Comparison of ENCODE assay signal across 23 mouse cellular contexts in the genomic region with DNA sequence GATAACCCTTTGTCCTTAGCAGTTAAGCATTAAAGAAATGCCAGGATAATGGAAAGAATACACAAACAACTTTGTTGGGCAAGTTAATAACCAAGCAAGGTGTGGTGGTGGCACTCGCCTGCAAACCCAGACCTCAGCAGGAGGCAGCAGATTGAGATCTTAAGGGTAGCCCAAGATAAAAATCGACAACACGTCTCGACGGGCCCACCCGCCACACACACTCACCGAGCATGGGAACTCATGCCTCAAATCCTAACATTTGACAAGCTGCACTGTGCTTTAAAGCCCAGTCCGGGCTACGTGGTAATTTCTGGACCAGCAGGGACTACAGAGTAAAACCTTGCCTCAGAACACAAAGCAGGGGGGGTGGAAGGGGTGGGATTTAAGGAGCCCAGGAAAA. TPM values are rescaled to one million over a fixed set of nuclear protein-coding genes. Genes with fewer than 3 reads are reported as not detected.
DNase-seq lines count a peak whose midpoint lies in the region; ATAC-seq and TF ChIP-seq lines count a peak whose summit lies in the region.
"Had no signal": no experiment of that assay in that cellular context is flagged by ENCODE, and none has a peak within 500 bp of the region (broad histone marks: within the 10 kb centered on the region; RNA-seq: fewer than 3 reads in every experiment).

No protein-coding gene starts in this region.

- in situ Hi-C loops in CH12.LX (cut with MboI; ENCODE audit: low pct_ligation_motif_present, low pct_unique_long_range_greater_than_20kb, low sequenced_read_pairs): no loop called here

- no peak for TF ChIP-seq RAD21 in CH12.LX (IDR thresholded peaks at IDR 0.05; ENCODE audit: low read depth, low read length)

- H3K79me2 ChIP-seq in CH12.LX (replicated peaks; ENCODE audit: control insufficient read depth, extremely low read depth, insufficient read depth, poor library complexity, severe bottlenecking): peaks cover 79% of the 10 kb centered on the region

- no peaks in the 10 kb centered on the region for H3K36me3 ChIP-seq in neural tube, embryonic 13.5 days
- peaks cover 20 to 61% of the 10 kb centered on the region in 2 experiments for H3K36me3 ChIP-seq in CH12.LX (replicated peaks in 1 of 2; ENCODE audit: control insufficient read depth in 1 of 2, insufficient read depth in 1 of 2, low read length in 1 of 2)
- H3K36me3 ChIP-seq: heart, embryonic 13.5 days; hindbrain, embryonic 15.5 days; liver, embryonic 12.5 days; midbrain, embryonic 10.5 days; stomach, embryonic 15.5 days had no signal

- no peaks in the 10 kb centered on the region for H3K9me3 ChIP-seq in neural tube, embryonic 13.5 days
- H3K9me3 ChIP-seq in CH12.LX (replicated peaks; ENCODE audit: low read length): no peaks in the 10 kb centered on the region
- H3K9me3 ChIP-seq: heart, embryonic 13.5 days; hindbrain, embryonic 15.5 days; liver, embryonic 12.5 days; midbrain, embryonic 10.5 days; stomach, embryonic 15.5 days had no signal

- H3K9ac ChIP-seq in neural tube, embryonic 13.5 days: no peak overlapping the region
- H3K9ac ChIP-seq in CH12.LX (ENCODE audit: insufficient read depth, low read depth): peak overlapping the region; percentile 87
- H3K9ac ChIP-seq: heart, embryonic 13.5 days; hindbrain, embryonic 15.5 days; liver, embryonic 12.5 days; stomach, embryonic 15.5 days had no signal

- no peak for ATAC-seq in neural tube, embryonic 13.5 days (ENCODE audit: low read depth)
- ATAC-seq: inflammation-experienced regulatory T-cells, adult 6 months; liver, embryonic 12.5 days; lung, postnatal 0 days; midbrain, embryonic 16.5 days had no signal

- no peak; the same call in 1 of the 2 replicates for TF ChIP-seq POLR2A in CH12.LX (IDR thresholded peaks at IDR 0.05; ENCODE audit: low read depth, low read length)
- TF ChIP-seq POLR2A in cortical plate, adult 2 months (IDR thresholded peaks at IDR 0.05; ENCODE audit: extremely low read depth, insufficient read depth, low read length): no peak

- no peak for DNase-seq in neural tube, embryonic 10.5 days (ENCODE audit: extremely low spot score, low spot score)
- no peak for DNase-seq in CH12.LX (ENCODE audit: extremely low read depth)
- no peak for DNase-seq in gastrocnemius, postnatal 4 days (ENCODE audit: low spot score in 2 of 2)
- no peak for DNase-seq in embryo, embryonic 11 days
- DNase-seq: adrenal gland, postnatal 25 days; cerebellum, adult 11-12 months; heart, postnatal 10 days; kidney, adult 11 months; kidney, postnatal 14 days; left cerebral cortex, postnatal 4 days; lung, adult 18-20 months; lung, postnatal 4 days; thymus, postnatal 14 days had no signal

- TF ChIP-seq EP300 in CH12.LX (IDR thresholded peaks at IDR 0.05; ENCODE audit: low read length): no peak

- peak overlapping the region; percentile 28; the same call in 1 of the 2 replicates for H3K27ac ChIP-seq in neural tube, embryonic 13.5 days (replicated peaks)
- peak overlapping the region; percentile 86 for H3K27ac ChIP-seq in CH12.LX (ENCODE audit: insufficient read depth, low read depth)
- peak overlapping the region; percentile 55; the same call in 1 of the 2 replicates for H3K27ac ChIP-seq in cortical plate, adult 2 months (ENCODE audit: insufficient read depth, low read length)
- H3K27ac ChIP-seq: heart, embryonic 13.5 days; hindbrain, embryonic 15.5 days; liver, embryonic 12.5 days; midbrain, embryonic 10.5 days; stomach, embryonic 15.5 days had no signal

- dilution Hi-C loops in CH12.LX (cut with MboI; ENCODE audit: extremely low pct_ligation_motif_present, extremely low pct_unique_long_range_greater_than_20kb, low sequenced_read_pairs): no loop called here

- H3K4me1 ChIP-seq in neural tube, embryonic 13.5 days (replicated peaks): peaks cover 16% of the 10 kb centered on the region
- peaks cover 41 to 94% of the 10 kb centered on the region in 2 experiments for H3K4me1 ChIP-seq in CH12.LX (ENCODE audit: control insufficient read depth in 1 of 2, insufficient read depth in 2 of 2)
- H3K4me1 ChIP-seq in cortical plate, adult 2 months (ENCODE audit: control insufficient read depth, insufficient read depth, low read length): peaks cover 17% of the 10 kb centered on the region

- H3K27me3 ChIP-seq in neural tube, embryonic 13.5 days: no peaks in the 10 kb centered on the region
- H3K27me3 ChIP-seq in CH12.LX (replicated peaks): no peaks in the 10 kb centered on the region
- H3K27me3 ChIP-seq: heart, embryonic 13.5 days; hindbrain, embryonic 15.5 days; liver, embryonic 12.5 days; stomach, embryonic 15.5 days had no signal

- 85% methylated on average over 9 of the region's 9 CpGs for WGBS in neural tube, embryonic 13.5 days

- no peak overlapping the region for H3K4me3 ChIP-seq in neural tube, embryonic 13.5 days
- peak overlapping the region; percentile 34 to 37 (median 35) for H3K4me3 ChIP-seq in CH12.LX (replicated peaks in 1 of 3; ENCODE audit: low read depth in 2 of 3, low read length in 2 of 3, poor library complexity in 1 of 3)
- no peak overlapping the region for H3K4me3 ChIP-seq in cortical plate, adult 2 months (ENCODE audit: insufficient read depth, low read length)
- H3K4me3 ChIP-seq: heart, embryonic 13.5 days; hindbrain, embryonic 15.5 days; liver, embryonic 12.5 days; midbrain, embryonic 10.5 days; stomach, embryonic 15.5 days had no signal

- no peak for TF ChIP-seq CTCF in CH12.LX (conservative IDR thresholded peaks at IDR 0.05 in 1 of 2, IDR thresholded peaks at IDR 0.05 in 1 of 2; ENCODE audit: low read depth in 2 of 2, low read length in 2 of 2)
- no peak for TF ChIP-seq CTCF in cortical plate, adult 2 months (IDR thresholded peaks at IDR 0.05; ENCODE audit: extremely low read depth, insufficient read depth, low read length)

- H3K4me2 ChIP-seq in neural tube, embryonic 13.5 days: no peak overlapping the region
- H3K4me2 ChIP-seq in CH12.LX (ENCODE audit: insufficient read depth, low read depth, poor library complexity, severe bottlenecking): peak overlapping the region; percentile 62
- H3K4me2 ChIP-seq: heart, embryonic 13.5 days; hindbrain, embryonic 15.5 days; liver, embryonic 12.5 days; stomach, embryonic 15.5 days had no signal

TF ChIP-seq in CH12.LX, 34 proteins besides CTCF, POLR2A, EP300 and RAD21:
- no peak for TF ChIP-seq SMC3 (IDR thresholded peaks at IDR 0.05; ENCODE audit: low read depth, low read length)
- no peak for TF ChIP-seq ZC3H11A (IDR thresholded peaks at IDR 0.05; ENCODE audit: low read depth, low read length)
- no peak for TF ChIP-seq IRF4 (IDR thresholded peaks at IDR 0.05; ENCODE audit: low read depth, low read length)
- TF ChIP-seq BHLHE40 (IDR thresholded peaks at IDR 0.05; ENCODE audit: low read depth, low read length): no peak
- TF ChIP-seq ZMIZ1 (IDR thresholded peaks at IDR 0.05; ENCODE audit: low read depth, low read length): no peak

RNA-seq across cellular contexts. Expression of a gene that starts 22.2 kb away (rescaled TPM):
- polyA plus RNA-seq in neural tube, embryonic 13.5 days (2015; fragmentation: Nextera tagmentation; extraction: Ambion mirVana): 0.83 and 0.99 TPM in 2 replicates
- 38.1 and 50.0 TPM in 2 replicates for total RNA-seq in CH12.LX (2012; rRNA removed)
- 69.1 and 69.6 TPM in 2 replicates for total RNA-seq in CH12.LX (2014; rRNA removed)
- polyA plus RNA-seq in CH12.LX (2012; ENCODE audit: insufficient read length, low read depth): 55.3 and 60.3 TPM in 2 replicates
- 33.9 and 34.5 TPM in 2 replicates for polyA plus RNA-seq in cortical plate, adult 2 months (2012; rRNA removed)
- total RNA-seq in gastrocnemius, postnatal 4 days (2021): 1 to 10 TPM; 4.9 to 5.3 TPM
- polyA plus RNA-seq: inflammation-experienced regulatory T-cells, adult 6 months had no signal

Comparison
In these comparisons a context has a peak if more than half of its experiments do, and no peak if none do; other contexts are left out.
1. H3K27ac ChIP-seq: peak in every context shown above with its lines; median percentile 86 in CH12.LX; 55 in cortical plate, adult 2 months; 28 in neural tube, embryonic 13.5 days.
2. H3K4me3 ChIP-seq: peak in CH12.LX (3 of 3); none in neural tube, embryonic 13.5 days (single experiment) and cortical plate, adult 2 months (single experiment).
3. RNA of a gene that starts 22.2 kb away (polyA plus RNA-seq): 55.3 to 60.3 TPM in CH12.LX and 33.9 to 34.5 TPM in cortical plate, adult 2 months; 0.83 to 0.99 TPM in neural tube, embryonic 13.5 days; every median in the first group is over 10 times any median in the second.